In genomic region chr15:88862881-88863694, GRCm38 (mm10) we compare ENCODE assay signal across 8 mouse cellular contexts. TPM values are rescaled to one million over a fixed set of nuclear protein-coding genes. Genes with fewer than 3 reads are reported as not detected.
A peak's percentile ranks its signal among the peaks of the same experiment; 100 is the strongest.
DNase-seq lines count a peak whose midpoint lies in the region; TF ChIP-seq lines count a peak whose summit lies in the region.

No protein-coding gene starts in this region.

- under 1% methylated on average over 98 of the region's 98 CpGs for WGBS in liver, adult 2 months
- WGBS in thymus, adult 2 months: under 1% methylated on average over 98 of the region's 98 CpGs

- TF ChIP-seq CTCF in liver, adult 2 months (IDR thresholded peaks at IDR 0.05; ENCODE audit: low read depth, low read length): 0 out of 2 replicates have a peak, but pooled peaks have one; percentile 1
- no peak for TF ChIP-seq CTCF in thymus, adult 2 months (IDR thresholded peaks at IDR 0.05; ENCODE audit: borderline replicate concordance, control insufficient read depth, extremely low read depth, insufficient read depth, low read length, poor library complexity)

- H3K4me1 ChIP-seq in liver, adult 2 months (ENCODE audit: control insufficient read depth, insufficient read depth, low read length): peaks cover 34% of the 10 kb centered on the region
- peaks cover 11% of the 10 kb centered on the region for H3K4me1 ChIP-seq in thymus, adult 2 months (replicated peaks; ENCODE audit: control insufficient read depth, insufficient read depth, low read length)

- H3K36me3 ChIP-seq in liver, adult 2 months (ENCODE audit: control insufficient read depth, insufficient read depth, low read length): peaks cover 18% of the 10 kb centered on the region
- peaks cover 8% of the 10 kb centered on the region; the same call in 1 of the 2 replicates for H3K36me3 ChIP-seq in thymus, adult 2 months (ENCODE audit: control insufficient read depth, insufficient read depth, low read length)

- no peaks in the 10 kb centered on the region for H3K27me3 ChIP-seq in liver, adult 2 months (ENCODE audit: control insufficient read depth, insufficient read depth, low read length)
- H3K27me3 ChIP-seq in thymus, adult 2 months (ENCODE audit: control insufficient read depth, insufficient read depth, low read length): no peaks in the 10 kb centered on the region

- peak overlapping the region; percentile 88 for H3K27ac ChIP-seq in liver, adult 2 months (replicated peaks; ENCODE audit: insufficient read depth, low read depth, low read length)
- no peak overlapping the region for H3K27ac ChIP-seq in thymus, adult 2 months (ENCODE audit: control insufficient read depth, insufficient read depth, low read length)

- intact Hi-C loops in heart, postnatal 25 days (cut with DNase I): loop anchor here (2.0 kb wide), 1 partner anchor 24 kb away; no protein-coding TSS in a partner anchor

- peak overlapping the region; percentile 100 for H3K9ac ChIP-seq in liver, adult 2 months (ENCODE audit: low read depth, low read length)

- H3K79me2 ChIP-seq in liver, adult 2 months (ENCODE audit: control insufficient read depth, insufficient read depth, low read length): peaks cover 18% of the 10 kb centered on the region

- H3K4me3 ChIP-seq in liver, adult 2 months (ENCODE audit: insufficient read depth, low read depth, low read length): peak overlapping the region; percentile 97
- H3K4me3 ChIP-seq in thymus, adult 2 months (ENCODE audit: control insufficient read depth, insufficient read depth, low read length): peak overlapping the region; percentile 69

- no peak for TF ChIP-seq POLR2A in liver, adult 2 months (IDR thresholded peaks at IDR 0.05; ENCODE audit: extremely low read depth, insufficient read depth, low read length)
- TF ChIP-seq POLR2A in thymus, adult 2 months (IDR thresholded peaks at IDR 0.05; ENCODE audit: control insufficient read depth, extremely low read depth, insufficient read depth, low read length, poor library complexity): no peak

- peak; percentile 58 to 76 for DNase-seq in heart, adult 18-20 months
- no peak for DNase-seq in heart, postnatal 25 days (ENCODE audit: low spot score)
- DNase-seq in cerebellum, adult 9-10 months: peak; percentile 79
- peak; percentile 61 for DNase-seq in gastrocnemius, postnatal 25 days
- DNase-seq in kidney, adult 9 months: peak; percentile 63
- DNase-seq in liver, adult 2 months (ENCODE audit: extremely low read depth, low read depth, low spot score): no peak
- peak; percentile 71 for DNase-seq in neural tube, embryonic 10.5 days (ENCODE audit: extremely low spot score, low spot score)
- peak; percentile 54 for DNase-seq in thymus, adult 2 months

RNA-seq across cellular contexts. Expression of gene Pim3, which starts 1.1 kb away (rescaled TPM):
- total RNA-seq in heart, adult 18-20 months (2021): 100 to 1,000 TPM in 1 of 2 experiments, 10 to 100 TPM in 1; 97.9 to 139 TPM
- total RNA-seq in heart, postnatal 25 days (2021): 10 to 100 TPM; 86.8 to 98.2 TPM
- 10 to 100 TPM; 20.6 to 22.2 TPM for total RNA-seq in gastrocnemius, postnatal 25 days (2021)
- total RNA-seq in liver, adult 2 months (2014; rRNA removed): 59.7 and 68.3 TPM in 2 replicates
- 17.7 and 31.2 TPM in 2 replicates for polyA plus RNA-seq in liver, adult 2 months (2012; rRNA removed)
- 35.8 and 46.3 TPM in 2 replicates for polyA plus RNA-seq in thymus, adult 2 months (2012; rRNA removed)

RNA-seq across cellular contexts. Expression of gene Creld2, which starts 43.6 kb away (rescaled TPM):
- 10 to 100 TPM; 19.6 to 28.7 TPM for total RNA-seq in heart, adult 18-20 months (2021)
- 10 to 100 TPM; 24.7 to 27.3 TPM for total RNA-seq in heart, postnatal 25 days (2021)
- total RNA-seq in gastrocnemius, postnatal 25 days (2021): 1 to 10 TPM; 9.8 to 9.9 TPM
- 51.4 and 70.2 TPM in 2 replicates for total RNA-seq in liver, adult 2 months (2014; rRNA removed)
- 32.6 and 32.9 TPM in 2 replicates for polyA plus RNA-seq in liver, adult 2 months (2012; rRNA removed)
- polyA plus RNA-seq in thymus, adult 2 months (2012; rRNA removed): 38.3 and 45.1 TPM in 2 replicates

RNA-seq across cellular contexts. Expression of gene Alg12, which starts 44.0 kb away (rescaled TPM):
- total RNA-seq in heart, adult 18-20 months (2021): 1 to 10 TPM; 8.3 to 8.8 TPM
- total RNA-seq in heart, postnatal 25 days (2021): 10 to 100 TPM; 10.7 TPM
- 1 to 10 TPM; 3.5 to 5.2 TPM for total RNA-seq in gastrocnemius, postnatal 25 days (2021)
- 4.9 and 5.8 TPM in 2 replicates for total RNA-seq in liver, adult 2 months (2014; rRNA removed)
- polyA plus RNA-seq in liver, adult 2 months (2012; rRNA removed): 9.4 and 14.4 TPM in 2 replicates
- 25.1 and 27.1 TPM in 2 replicates for polyA plus RNA-seq in thymus, adult 2 months (2012; rRNA removed)

Comparison
In these comparisons a context has a peak if more than half of its experiments do, and no peak if none do; other contexts are left out.
1. DNase-seq: peak in heart, adult 18-20 months (2 of 2), cerebellum, adult 9-10 months (single experiment), gastrocnemius, postnatal 25 days (single experiment), kidney, adult 9 months (single experiment), neural tube, embryonic 10.5 days (single experiment) and thymus, adult 2 months (single experiment); none in heart, postnatal 25 days (single experiment) and liver, adult 2 months (single experiment).